Mouse (Mus musculus): ENCODE results near the gene Wdr49.
"Not testable (repeated sequence)": the region's sequence is repeated elsewhere in the genome, so short reads cannot be mapped to it uniquely, and the experiment has no call there.

Gene Wdr49

DNA sequence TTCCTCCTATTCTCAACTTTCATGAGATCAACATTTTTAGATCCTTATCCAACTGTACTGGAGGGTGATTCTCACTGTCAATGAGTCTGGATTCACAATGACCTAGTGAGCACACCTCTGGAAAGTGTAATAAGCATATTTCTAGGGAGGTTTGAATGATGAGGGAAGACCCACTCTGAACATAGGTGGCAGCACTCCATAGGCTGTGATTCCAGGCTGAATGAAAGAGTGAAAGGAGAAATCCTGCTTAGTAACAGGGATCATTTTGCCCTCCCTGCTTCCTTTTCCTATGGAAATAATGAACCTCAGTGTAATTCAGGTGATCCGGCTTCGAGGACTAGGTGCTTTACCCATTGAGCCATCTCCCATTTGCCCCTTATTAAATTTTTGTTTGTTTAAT, 180.9 kb downstream of the Wdr49 start:
- no peak for DNase-seq (ENCODE audit: low spot score in 2 of 2)

DNA sequence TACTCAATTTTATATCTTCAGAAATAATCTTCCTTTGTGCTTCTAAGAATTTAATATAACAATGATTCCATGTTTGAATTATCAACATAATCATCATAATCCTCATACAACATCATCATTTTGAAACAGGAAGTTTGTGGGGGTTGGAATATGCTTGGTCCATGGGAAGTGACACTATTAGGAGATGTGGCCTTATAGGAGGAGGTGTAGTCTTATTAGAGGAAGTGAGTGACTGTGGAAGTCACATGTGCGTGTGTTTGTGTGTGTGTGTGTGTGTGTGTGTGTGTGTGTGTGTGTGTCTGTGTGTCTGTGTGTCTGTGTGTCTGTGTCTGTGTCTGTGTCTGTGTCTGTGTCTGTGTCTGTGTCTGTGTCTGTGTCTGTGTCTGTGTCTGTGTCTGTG, 182.5 kb downstream of the Wdr49 start:
- not testable (repeated sequence) for DNase-seq (ENCODE audit: low spot score in 2 of 2)

DNA sequence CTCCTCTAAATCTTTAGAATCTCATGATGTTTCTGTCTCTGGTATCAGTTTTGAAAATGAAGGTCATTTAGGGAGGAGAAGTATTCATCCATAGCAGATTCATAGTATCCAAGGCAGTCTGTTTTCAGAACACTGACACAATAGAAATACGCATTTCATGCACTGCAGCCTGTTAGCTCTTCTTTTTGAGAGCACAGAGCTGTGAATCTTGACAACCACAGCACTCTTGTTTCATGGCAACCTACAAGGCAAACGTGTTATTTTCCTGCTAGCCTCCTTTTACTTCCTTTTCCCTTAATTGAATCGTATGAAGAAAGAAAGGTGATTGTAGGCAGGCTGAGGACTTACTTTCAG, 184.2 kb downstream of the Wdr49 start:
- DNase-seq (ENCODE audit: low spot score in 2 of 2) = no peak

DNA sequence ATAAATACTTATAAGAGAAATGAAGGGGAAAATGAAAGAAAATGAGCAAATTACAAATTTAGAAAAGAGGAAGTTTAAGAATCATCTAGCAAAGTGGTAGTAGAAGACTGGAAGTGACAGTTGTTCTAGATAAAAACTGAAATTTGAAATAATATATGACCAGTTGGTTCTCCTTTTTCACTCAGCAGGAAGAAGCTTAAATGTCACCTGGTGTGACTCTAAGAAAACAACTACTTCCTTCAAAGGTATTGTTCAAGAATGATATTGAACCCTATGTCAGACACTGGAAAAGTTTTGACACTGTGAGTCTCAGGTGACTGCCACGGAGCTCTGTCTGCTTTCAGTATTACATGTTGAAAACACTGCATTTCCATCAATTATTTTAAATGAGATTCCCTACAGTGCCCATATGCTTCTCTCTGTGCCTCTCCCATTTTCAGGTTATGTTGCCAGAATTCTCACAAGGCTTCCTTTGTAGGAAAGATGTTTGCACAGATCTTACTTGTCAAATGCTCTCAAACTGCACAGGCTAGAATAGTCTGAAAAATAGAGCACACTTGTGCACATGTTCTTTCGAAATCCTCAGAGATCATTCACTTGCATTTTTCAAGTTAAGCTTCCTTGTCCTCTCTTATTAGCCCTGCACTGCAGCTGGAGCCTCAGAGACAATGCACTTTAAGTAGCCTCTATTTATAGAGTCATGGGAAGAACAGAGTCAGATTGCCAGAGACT, 184.8 kb downstream of the Wdr49 start:
- DNase-seq (ENCODE audit: low spot score in 2 of 2) = no peak

DNA sequence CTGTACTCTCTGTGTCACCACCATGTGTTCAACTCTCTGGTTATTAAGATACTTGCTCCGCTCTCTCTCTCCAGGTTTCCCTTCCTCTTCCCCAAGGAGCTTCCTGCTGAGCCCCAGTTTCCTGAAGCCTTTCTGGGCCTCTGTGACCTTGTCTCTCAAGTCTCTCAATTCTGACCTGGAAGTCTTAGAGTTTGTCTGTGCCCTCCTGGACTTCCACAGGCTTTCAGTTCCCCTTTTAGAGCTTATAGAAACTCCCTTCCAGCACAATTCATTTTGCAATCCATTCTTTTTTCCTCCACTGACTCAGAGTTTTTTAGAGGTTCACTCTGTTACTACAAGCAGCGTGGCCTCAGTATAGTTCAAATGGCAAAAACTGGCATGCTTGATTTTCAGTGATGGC, 188.7 kb downstream of the Wdr49 start:
- DNase-seq (ENCODE audit: low spot score in 2 of 2) = no peak

DNA sequence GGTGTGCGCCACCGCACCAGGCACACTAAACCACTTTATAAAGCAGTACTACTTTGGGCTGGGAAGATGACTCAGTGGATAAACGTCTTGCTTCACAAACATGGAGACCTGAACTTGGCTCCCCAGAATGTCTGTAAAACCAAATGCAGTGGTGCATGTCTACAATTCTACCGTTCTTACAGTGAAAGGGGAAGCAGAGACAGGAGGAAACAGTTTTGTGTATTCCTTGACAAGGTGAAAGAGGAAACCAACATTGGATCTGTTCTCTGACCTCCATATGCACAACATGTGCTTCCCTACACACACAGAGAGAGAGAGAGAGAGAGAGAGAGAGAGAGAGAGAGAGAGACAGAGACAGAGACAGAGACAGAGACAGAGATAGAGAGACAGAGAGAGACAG, 204.5 kb downstream of the Wdr49 start:
- no peak for DNase-seq (ENCODE audit: low spot score in 2 of 2)

DNA sequence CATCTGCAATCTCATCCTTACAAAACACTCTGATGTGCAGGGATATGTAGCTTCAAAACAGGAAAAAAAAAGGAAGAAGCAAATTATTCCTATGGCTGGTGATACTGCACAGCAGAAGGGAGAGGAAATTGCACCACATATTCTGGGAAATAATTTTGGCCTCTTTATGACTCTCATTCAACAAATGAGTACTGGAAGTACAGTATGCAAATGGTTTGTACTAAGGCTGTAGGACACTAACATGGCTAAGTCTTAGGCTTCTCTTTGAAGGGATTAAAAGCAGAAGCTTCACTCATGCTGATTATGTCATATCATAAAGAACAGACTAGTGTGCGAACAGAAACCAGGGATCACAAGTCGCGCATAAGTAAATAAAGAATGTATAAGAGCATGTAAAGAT, 205.4 kb downstream of the Wdr49 start:
- DNase-seq (ENCODE audit: low spot score in 2 of 2) = no peak

DNA sequence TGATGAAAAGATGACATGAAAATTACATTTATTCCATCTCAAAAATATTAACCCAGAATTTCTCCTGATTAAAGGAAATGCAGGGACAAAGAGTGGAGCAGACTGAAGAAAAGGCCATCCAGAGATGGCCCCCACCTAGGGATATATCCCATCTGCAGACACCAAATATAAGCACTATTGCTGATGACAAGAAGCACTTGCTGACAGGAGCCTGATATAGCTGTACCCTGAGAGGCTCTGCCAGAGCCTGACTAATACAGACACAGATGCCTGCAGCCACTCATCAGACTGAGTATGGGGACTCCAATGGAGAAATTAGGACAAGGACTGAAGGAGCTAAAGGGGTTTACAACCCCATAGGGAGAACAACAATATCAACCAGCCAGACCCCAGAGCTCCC, 206.8 kb downstream of the Wdr49 start:
- DNase-seq (ENCODE audit: low spot score in 2 of 2) = no peak

DNA sequence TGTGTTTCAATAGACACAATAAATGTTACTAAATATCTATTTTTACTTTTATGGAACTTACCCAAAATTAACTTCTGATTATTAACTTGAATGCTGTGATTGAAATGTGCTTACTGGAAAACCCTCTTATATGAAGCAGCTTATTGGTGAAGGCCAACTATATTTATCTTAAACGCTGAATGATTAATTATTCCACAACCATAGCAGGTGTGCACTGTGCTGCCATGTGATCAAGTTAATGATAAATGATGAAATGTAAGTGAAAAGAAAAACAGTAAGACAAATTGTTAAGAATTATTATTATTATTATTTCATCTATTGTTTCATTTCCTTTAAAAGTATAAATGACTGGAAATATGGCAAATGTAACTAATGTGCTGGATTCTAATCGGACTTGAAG, 212.0 kb downstream of the Wdr49 start, which contains the start of gene Serpini2:
Serpini2 (minus strand) TSS at position 101 of the 400 bp plus-strand sequence.
- no peak for DNase-seq (ENCODE audit: low spot score in 2 of 2)

DNA sequence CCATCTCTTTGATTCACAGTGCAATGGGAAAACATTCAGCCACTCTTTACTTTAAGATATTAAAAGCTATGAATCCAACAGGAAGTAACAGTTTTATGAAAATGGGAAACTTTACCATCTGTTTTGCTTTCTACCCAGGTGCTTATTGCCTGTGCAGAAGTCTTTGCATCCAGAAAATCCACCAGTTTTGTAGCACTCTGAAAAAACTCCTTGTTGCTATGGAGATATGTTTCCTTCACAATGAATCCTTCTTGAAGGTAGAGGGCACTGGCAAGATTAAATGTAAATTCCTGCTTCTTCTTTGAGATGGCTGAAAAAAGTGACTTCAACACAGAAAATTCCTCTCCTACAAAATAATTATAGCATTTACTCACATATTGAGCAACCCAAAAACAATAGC, 222.6 kb downstream of the Wdr49 start:
- DNase-seq (ENCODE audit: low spot score in 2 of 2) = no peak

Data from thymus, postnatal 10 days (tissue).